Mouse (Mus musculus): Measurements from ENCODE around the gene Cabp2.
A peak's percentile ranks its signal among the peaks of the same experiment; 100 is the strongest.

Cabp2 gene

DNA sequence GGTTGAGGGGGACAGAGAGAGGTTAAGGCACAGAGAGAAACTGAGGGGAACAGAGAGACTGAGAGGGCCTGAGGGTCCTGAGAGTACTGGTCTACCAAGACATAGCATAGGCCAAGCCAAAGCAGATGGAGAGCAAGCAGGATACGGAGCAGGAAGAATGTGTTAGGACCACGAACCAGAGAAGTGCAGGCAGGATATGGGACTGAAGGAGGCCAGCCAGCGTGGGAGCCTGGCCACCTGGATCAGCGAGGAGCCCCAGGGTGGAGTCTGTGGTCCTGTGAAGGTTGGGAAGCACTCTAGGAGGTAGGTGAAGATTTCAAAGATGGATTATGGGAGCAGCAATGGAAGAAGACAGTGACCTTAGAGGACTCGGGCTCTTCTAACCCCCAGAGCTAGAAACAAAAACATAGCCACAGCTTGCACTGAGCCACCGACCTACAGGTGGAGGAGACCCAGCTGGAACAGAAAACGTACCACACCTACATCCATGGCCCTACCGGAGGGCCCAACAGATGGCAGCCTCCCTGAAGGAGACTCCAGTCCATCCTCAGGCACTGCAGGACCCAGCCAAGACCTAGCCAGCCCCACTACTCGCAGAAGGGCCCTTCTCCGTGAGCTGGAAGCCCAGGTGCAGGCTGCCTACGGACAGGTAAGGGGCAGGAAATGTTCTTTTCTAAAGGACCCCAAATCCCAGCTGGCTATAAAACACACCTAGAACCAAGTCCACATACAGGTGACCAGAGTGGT lies 1.0 kb downstream of the Cabp2 start:
- no peak for DNase-seq (ENCODE audit: low spot score in 2 of 2)

DNA sequence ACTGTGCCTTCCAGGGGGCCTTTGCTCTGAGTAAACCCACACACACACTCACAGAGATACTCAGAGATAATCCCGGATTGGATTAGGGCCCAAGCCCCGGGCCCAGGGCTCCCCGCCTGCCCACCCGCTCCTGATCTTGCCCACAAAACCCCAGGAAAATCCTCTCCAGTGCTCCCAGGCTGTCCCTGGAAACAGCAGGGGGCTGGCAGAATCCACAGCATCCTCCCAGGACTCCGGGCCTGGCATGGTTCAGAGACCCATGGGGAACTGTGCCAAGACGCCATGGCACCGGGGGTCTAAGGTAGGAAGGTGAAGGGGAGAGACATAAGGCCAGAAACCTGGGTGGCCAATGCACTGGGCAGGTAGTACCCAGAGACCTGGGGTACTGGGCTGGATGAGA lies 1.9 kb downstream of the Cabp2 start:
- DNase-seq (ENCODE audit: low spot score in 2 of 2) = no peak

- no peak for DNase-seq (ENCODE audit: low spot score in 2 of 2)
Observed at GRCm38 (mm10) chr19:4083826-4084225, 2.4 kb downstream of the Cabp2 start.

GRCm38 (mm10) chr19:4084984-4085383 lies 3.6 kb downstream of the Cabp2 start:
- DNase-seq (ENCODE audit: low spot score in 2 of 2) = no peak

DNA sequence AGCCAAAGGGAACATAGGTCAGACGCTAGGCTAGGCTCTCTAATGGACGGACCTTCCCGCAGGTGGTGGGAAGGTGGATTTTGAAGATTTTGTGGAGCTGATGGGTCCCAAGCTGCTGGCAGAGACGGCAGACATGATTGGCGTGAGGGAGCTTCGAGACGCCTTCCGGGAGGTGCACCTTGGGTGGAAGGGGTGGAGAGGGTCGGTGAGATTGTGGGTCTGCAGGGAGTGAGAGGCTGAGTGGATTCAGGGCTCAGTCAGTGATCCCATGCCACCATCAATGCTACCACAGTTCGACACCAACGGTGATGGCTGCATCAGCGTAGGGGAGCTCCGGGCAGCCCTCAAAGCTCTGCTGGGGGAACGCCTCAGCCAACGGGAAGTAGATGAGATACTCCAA lies 4.8 kb downstream of the Cabp2 start:
- DNase-seq (ENCODE audit: low spot score in 2 of 2) = no peak

DNA sequence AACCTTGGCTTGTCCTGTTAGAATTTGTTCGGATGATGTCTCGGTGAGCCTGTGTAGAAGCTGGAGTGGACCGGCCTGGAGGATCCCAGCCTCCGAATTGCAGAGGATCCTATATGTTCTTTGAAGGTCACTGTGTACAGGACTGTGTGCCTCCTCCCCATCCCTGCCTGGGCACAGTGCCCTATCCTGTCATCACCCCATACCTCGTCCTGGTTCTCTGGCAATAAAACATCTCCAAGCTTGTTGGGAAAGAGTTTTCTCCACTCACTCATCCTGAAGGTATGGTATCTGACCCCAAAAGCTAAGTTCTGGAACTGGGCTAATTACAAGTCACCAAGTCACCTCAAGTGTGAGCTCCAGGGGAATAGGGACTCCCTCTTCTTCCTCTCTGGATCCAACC lies 5.7 kb downstream of the Cabp2 start:
- no peak for DNase-seq (ENCODE audit: low spot score in 2 of 2)

- DNase-seq (ENCODE audit: low spot score in 2 of 2) = no peak
Observed at GRCm38 (mm10) chr19:4088146-4088545, 6.8 kb downstream of the Cabp2 start.

- no peak for DNase-seq (ENCODE audit: low spot score in 2 of 2)
Observed at GRCm38 (mm10) chr19:4089128-4089527, 7.8 kb downstream of the Cabp2 start.

DNA sequence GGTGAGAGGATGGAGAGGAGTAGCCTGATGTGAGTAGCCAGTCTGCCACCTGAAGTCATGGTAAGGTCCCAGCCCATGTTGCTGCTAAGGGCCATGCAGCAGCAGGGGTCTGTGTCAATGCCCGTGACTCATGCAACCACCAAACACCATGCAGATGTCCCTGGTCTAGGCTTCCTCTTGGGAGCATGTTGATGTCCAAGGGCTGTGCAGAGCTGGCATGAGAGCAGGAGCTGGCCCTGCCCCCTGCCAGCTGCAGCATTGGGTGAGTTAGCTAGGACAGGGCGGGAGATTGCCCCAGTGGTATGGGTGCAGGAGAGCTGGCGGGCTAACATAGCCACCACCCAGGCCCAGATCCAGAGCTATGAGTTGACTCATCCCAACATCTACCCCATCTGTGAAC lies 9.1 kb downstream of the Cabp2 start:
- DNase-seq (ENCODE audit: low spot score in 2 of 2) = no peak

GRCm38 (mm10) chr19:4091383-4091782 lies 10.0 kb downstream of the Cabp2 start:
- no peak for DNase-seq (ENCODE audit: low spot score in 2 of 2)

DNA sequence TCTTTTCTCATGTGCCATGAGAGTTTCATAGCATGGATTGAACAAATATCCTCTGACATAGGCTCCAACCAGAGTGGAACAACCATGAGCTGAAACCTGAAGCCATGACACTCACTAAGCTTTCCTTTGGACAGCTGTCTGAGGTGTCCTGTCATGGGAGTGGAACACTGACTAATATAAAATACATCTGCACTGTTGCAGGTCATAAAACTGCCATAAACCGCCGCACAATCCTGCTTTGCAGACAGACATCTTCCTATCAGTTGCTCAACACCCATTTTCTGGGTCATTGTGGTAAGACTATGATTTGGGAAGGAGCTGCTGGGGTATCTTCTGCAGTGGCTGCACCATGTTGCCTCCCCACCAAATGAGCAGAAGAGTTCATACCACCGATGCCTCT lies 11.4 kb downstream of the Cabp2 start:
- DNase-seq (ENCODE audit: low spot score in 2 of 2) = no peak

GRCm38 (mm10) chr19:4093772-4094171 lies 12.4 kb downstream of the Cabp2 start:
- DNase-seq (ENCODE audit: low spot score in 2 of 2) = no peak

- DNase-seq (ENCODE audit: low spot score in 2 of 2) = no peak
Observed at GRCm38 (mm10) chr19:4094348-4094747, 13.0 kb downstream of the Cabp2 start.

- no peak for DNase-seq (ENCODE audit: low spot score in 2 of 2)
Observed at GRCm38 (mm10) chr19:4094774-4095303, 13.5 kb downstream of the Cabp2 start.

- DNase-seq (ENCODE audit: low spot score in 2 of 2) = no peak
Observed at GRCm38 (mm10) chr19:4095802-4096201, 14.4 kb downstream of the Cabp2 start.

GRCm38 (mm10) chr19:4096642-4097440 lies 15.5 kb downstream of the Cabp2 start, which contains the start of gene Cdk2ap2:
TSS of gene Cdk2ap2 (plus strand) at chr19:4097182.
- DNase-seq (ENCODE audit: low spot score in 2 of 2) = peak; percentile 98 to 99

DNA sequence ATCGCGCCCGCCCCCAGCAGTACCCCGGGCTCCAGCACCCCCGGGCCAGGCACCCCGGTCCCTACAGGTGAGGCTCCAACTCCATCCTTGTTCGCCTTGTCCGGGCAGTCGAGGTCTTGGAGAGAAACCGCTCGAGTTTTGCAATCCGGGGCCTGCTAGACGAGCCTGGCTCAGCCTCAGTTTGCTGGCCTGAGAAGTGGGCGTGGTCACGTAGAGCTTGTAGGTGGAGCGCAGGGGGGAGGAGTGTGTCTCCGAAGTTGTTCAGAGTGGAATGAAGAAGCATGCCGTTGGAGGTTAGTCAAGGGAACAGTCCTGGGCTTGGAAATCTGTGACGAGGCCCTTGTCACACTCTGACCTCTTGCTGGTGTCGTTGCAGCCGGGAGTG lies 16.1 kb downstream of the Cabp2 start:
- DNase-seq (ENCODE audit: low spot score in 2 of 2) = peak in 1 of 2 experiments; percentile 62

- DNase-seq (ENCODE audit: low spot score in 2 of 2) = no peak
Observed at GRCm38 (mm10) chr19:4098426-4098825, 17.0 kb downstream of the Cabp2 start.

- peak; percentile 87 to 97 for DNase-seq (ENCODE audit: low spot score in 2 of 2)
Observed at GRCm38 (mm10) chr19:4099056-4099455, 17.7 kb downstream of the Cabp2 start.

- peak; percentile 62 to 76 for DNase-seq (ENCODE audit: low spot score in 2 of 2)
Observed at GRCm38 (mm10) chr19:4099837-4100717, 18.7 kb downstream of the Cabp2 start, which contains the start of gene Pitpnm1. TSS of gene Pitpnm1 (plus strand) at chr19:4099998.

GRCm38 (mm10) chr19:4100718-4101261 lies 19.4 kb downstream of the Cabp2 start:
- DNase-seq (ENCODE audit: low spot score in 2 of 2) = peak; percentile 51 to 52
